19 mouse cellular contexts compared by ENCODE assay signal in the genomic region with DNA sequence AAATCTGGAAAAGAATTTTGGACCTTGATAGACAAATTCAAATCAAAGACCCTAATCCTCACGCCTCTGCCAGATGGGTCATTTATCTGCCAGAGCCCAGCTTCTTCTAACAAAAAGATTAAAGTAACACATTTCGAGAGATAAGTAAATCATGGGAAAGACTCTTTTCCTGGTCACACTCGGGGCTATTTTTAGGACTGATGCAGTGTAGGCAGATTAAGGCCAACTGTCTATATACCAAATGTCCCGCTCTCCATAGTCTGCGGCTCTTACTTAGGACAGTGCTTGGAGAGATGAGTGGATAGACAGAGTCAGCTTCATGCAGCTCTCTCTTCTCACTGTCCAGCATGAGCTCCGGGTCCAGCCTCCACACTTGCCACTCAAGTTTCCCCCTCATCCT.
DNase-seq lines count a peak whose midpoint lies in the region; ATAC-seq lines count a peak whose summit lies in the region.
"Had no signal": no experiment of that assay in that cellular context is flagged by ENCODE, and none has a peak within 500 bp of the region (broad histone marks: within the 10 kb centered on the region; RNA-seq: fewer than 3 reads in every experiment).

No protein-coding gene starts in this region.

- peak overlapping the region; percentile 24; the same call in 1 of the 2 replicates for H3K4me2 ChIP-seq in heart, embryonic 12.5 days
- no peak overlapping the region for H3K4me2 ChIP-seq in midbrain, embryonic 16.5 days (ENCODE audit: low read length)
- no peak overlapping the region for H3K4me2 ChIP-seq in midbrain, embryonic 11.5 days
- H3K4me2 ChIP-seq: embryonic facial prominence, embryonic 15.5 days; hindbrain, embryonic 13.5 days; midbrain, embryonic 12.5 days; stomach, embryonic 15.5 days had no signal

- H3K27ac ChIP-seq in heart, embryonic 12.5 days (ENCODE audit: poor library complexity, severe bottlenecking), result no peak overlapping the region
- H3K27ac ChIP-seq in midbrain, embryonic 16.5 days (ENCODE audit: low read length), result no peak overlapping the region
- H3K27ac ChIP-seq in midbrain, embryonic 11.5 days (ENCODE audit: low read depth, low read length), result no peak overlapping the region
- H3K27ac ChIP-seq: embryonic facial prominence, embryonic 15.5 days; hindbrain, embryonic 13.5 days; liver, embryonic 14.5 days; macrophage; midbrain, embryonic 12.5 days; stomach, embryonic 15.5 days had no signal

- H3K9me3 ChIP-seq in heart, embryonic 12.5 days (replicated peaks), result no peaks in the 10 kb centered on the region
- no peaks in the 10 kb centered on the region for H3K9me3 ChIP-seq in midbrain, embryonic 16.5 days (replicated peaks; ENCODE audit: control insufficient read depth, low read length, poor library complexity, severe bottlenecking)
- no peaks in the 10 kb centered on the region for H3K9me3 ChIP-seq in midbrain, embryonic 11.5 days (ENCODE audit: control insufficient read depth, low read length)
- H3K9me3 ChIP-seq: embryonic facial prominence, embryonic 15.5 days; hindbrain, embryonic 13.5 days; midbrain, embryonic 12.5 days; stomach, embryonic 15.5 days had no signal

- no peaks in the 10 kb centered on the region for H3K36me3 ChIP-seq in heart, embryonic 12.5 days
- H3K36me3 ChIP-seq in midbrain, embryonic 16.5 days (ENCODE audit: control insufficient read depth, insufficient read depth, low read length), result no peaks in the 10 kb centered on the region
- H3K36me3 ChIP-seq in midbrain, embryonic 11.5 days (ENCODE audit: control insufficient read depth, insufficient read depth, low read length), result no peaks in the 10 kb centered on the region
- H3K36me3 ChIP-seq: embryonic facial prominence, embryonic 15.5 days; hindbrain, embryonic 13.5 days; midbrain, embryonic 12.5 days; stomach, embryonic 15.5 days had no signal

- 18% methylated on average over 6 of the region's 6 CpGs for WGBS in heart, embryonic 12.5 days
- 68% methylated on average over 6 of the region's 6 CpGs for WGBS in midbrain, embryonic 16.5 days
- WGBS in midbrain, embryonic 11.5 days, result 76% methylated on average over 6 of the region's 6 CpGs

- H3K27me3 ChIP-seq in heart, embryonic 12.5 days (replicated peaks), result no peaks in the 10 kb centered on the region
- no peaks in the 10 kb centered on the region for H3K27me3 ChIP-seq in midbrain, embryonic 16.5 days (ENCODE audit: control insufficient read depth, insufficient read depth, low read depth, low read length)
- H3K27me3 ChIP-seq in midbrain, embryonic 11.5 days (ENCODE audit: control insufficient read depth, insufficient read depth, low read length), result no peaks in the 10 kb centered on the region
- H3K27me3 ChIP-seq: embryonic facial prominence, embryonic 15.5 days; hindbrain, embryonic 13.5 days; midbrain, embryonic 12.5 days; stomach, embryonic 15.5 days had no signal

- no peak for ATAC-seq in heart, embryonic 12.5 days (ENCODE audit: insufficient number of reproducible peaks, low FRiP score)
- peak; percentile 43; the same call in 1 of the 2 replicates for ATAC-seq in midbrain, embryonic 16.5 days
- ATAC-seq in midbrain, embryonic 11.5 days (ENCODE audit: low FRiP score), result no peak
- ATAC-seq: intestine, embryonic 16.5 days had no signal

- no peak overlapping the region for H3K4me3 ChIP-seq in heart, embryonic 12.5 days
- H3K4me3 ChIP-seq in midbrain, embryonic 16.5 days (ENCODE audit: low read depth, low read length), result no peak overlapping the region
- no peak overlapping the region for H3K4me3 ChIP-seq in midbrain, embryonic 11.5 days (ENCODE audit: low read depth, low read length)
- H3K4me3 ChIP-seq: embryonic facial prominence, embryonic 15.5 days; hindbrain, embryonic 13.5 days; midbrain, embryonic 12.5 days; stomach, embryonic 15.5 days had no signal

- no peak overlapping the region for H3K9ac ChIP-seq in heart, embryonic 12.5 days
- H3K9ac ChIP-seq in midbrain, embryonic 16.5 days (ENCODE audit: low read depth, low read length), result no peak overlapping the region
- H3K9ac ChIP-seq in midbrain, embryonic 11.5 days (ENCODE audit: low read length), result no peak overlapping the region
- H3K9ac ChIP-seq: embryonic facial prominence, embryonic 15.5 days; hindbrain, embryonic 13.5 days; liver, embryonic 14.5 days; midbrain, embryonic 12.5 days; stomach, embryonic 15.5 days had no signal

- intact Hi-C loops in left cerebral cortex, postnatal 4 days (cut with DNase I), result no loop called here

- peaks cover 27% of the 10 kb centered on the region for H3K4me1 ChIP-seq in heart, embryonic 12.5 days (replicated peaks)
- no peaks in the 10 kb centered on the region for H3K4me1 ChIP-seq in midbrain, embryonic 16.5 days (ENCODE audit: control insufficient read depth, insufficient read depth, low read length)
- no peaks in the 10 kb centered on the region for H3K4me1 ChIP-seq in midbrain, embryonic 11.5 days (ENCODE audit: control insufficient read depth, insufficient read depth, low read length)
- H3K4me1 ChIP-seq: embryonic facial prominence, embryonic 15.5 days; hindbrain, embryonic 13.5 days; midbrain, embryonic 12.5 days; stomach, embryonic 15.5 days had no signal

- DNase-seq in cerebellum, postnatal 10 days, result peak; percentile 34 to 44
- DNase-seq in cerebellum, postnatal 25 days, result no peak
- DNase-seq in heart, adult 11 months, result no peak
- DNase-seq in left cerebral cortex, postnatal 4 days, result peak; percentile 1
- no peak for DNase-seq in left cerebral cortex, adult 18-20 months (ENCODE audit: low spot score in 2 of 2)
- DNase-seq in midbrain, embryonic 11.5 days (ENCODE audit: low spot score, missing footprints), result no peak
- DNase-seq: adrenal gland, adult 8-10 months; kidney, postnatal 36 days; thymus, adult 18-20 months; thymus, postnatal 4 days had no signal

Comparison
In these comparisons a context has a peak if more than half of its experiments do, and no peak if none do; other contexts are left out.
1. DNase-seq: peak in cerebellum, postnatal 10 days (2 of 2) and left cerebral cortex, postnatal 4 days (single experiment); none in cerebellum, postnatal 25 days (0 of 2), heart, adult 11 months (single experiment), left cerebral cortex, adult 18-20 months (0 of 2) and midbrain, embryonic 11.5 days (single experiment).